Mouse (Mus musculus) kidney, embryonic 15.5 days (tissue): ENCODE measurements around the gene Usp8. TPM values are rescaled to one million over a fixed set of nuclear protein-coding genes. Genes with fewer than 3 reads are reported as not detected.

Experiments
- ATAC-seq: fragments of 200-750 bp; cut with Nextera tagmentation; replicated peaks from 2 replicates; pipeline ENCODE4 v1.8.0; 2017; ENCODE audit warnings: moderate TSS enrichment; ENCODE audit not compliant: low FRiP score
- H3K27ac ChIP-seq: fragments of 300-500 bp; sonication (generic); 2 replicates; pipeline ENCODE4 v1.5.1; 2015; ENCODE audit warnings: mild to moderate bottlenecking, inconsistent platforms
- H3K27me3 ChIP-seq: fragments of 300-500 bp; sonication (generic); 2 replicates; pipeline ENCODE4 v1.6.1; 2015; ENCODE audit warnings: inconsistent platforms
- H3K36me3 ChIP-seq: fragments of 300-500 bp; sonication (generic); 2 replicates; pipeline ENCODE4 v1.6.1; 2015; ENCODE audit warnings: inconsistent platforms
- H3K4me1 ChIP-seq: fragments of 300-500 bp; sonication (generic); 2 replicates; pipeline ENCODE4 v1.6.1; 2015; ENCODE audit warnings: inconsistent platforms
- H3K4me2 ChIP-seq: fragments of 300-500 bp; sonication (generic); 2 replicates; pipeline ENCODE4 v1.6.1; 2015; ENCODE audit warnings: moderate library complexity, mild to moderate bottlenecking, inconsistent platforms
- H3K4me3 ChIP-seq: fragments of 300-500 bp; sonication (generic); replicated peaks from 2 replicates; pipeline ENCODE4 v1.5.1; 2015; ENCODE audit warnings: mild to moderate bottlenecking, inconsistent platforms
- H3K9ac ChIP-seq: fragments of 300-500 bp; sonication (generic); 2 replicates; pipeline ENCODE4 v1.6.1; 2015; ENCODE audit warnings: mild to moderate bottlenecking, inconsistent platforms
- H3K9me3 ChIP-seq: fragments of 300-500 bp; sonication (generic); replicated peaks from 2 replicates; pipeline ENCODE4 v1.6.1; 2016; ENCODE audit warnings: inconsistent platforms
- WGBS: fragments of 180-500 bp; shearing (Covaris S2); methylation state at CpG from one replicate; pipeline ENCODE4 v1.1.7; 2015; ENCODE audit warnings: mixed read lengths; 5-methylcytosine and 5-hydroxymethylcytosine counted together
- polyA plus RNA-seq: library from polyadenylated mRNA; unstranded; fragments of >200 nt; fragmentation: Nextera tagmentation; extraction: Ambion mirVana; gene quantifications from 2 replicates; pipeline ENCODE4 v1.2.1, GENCODE M21; 2015

Gene Usp8
- polyA plus RNA-seq, 1 experiment from 2014 or later, result 43.6 TPM

DNA sequence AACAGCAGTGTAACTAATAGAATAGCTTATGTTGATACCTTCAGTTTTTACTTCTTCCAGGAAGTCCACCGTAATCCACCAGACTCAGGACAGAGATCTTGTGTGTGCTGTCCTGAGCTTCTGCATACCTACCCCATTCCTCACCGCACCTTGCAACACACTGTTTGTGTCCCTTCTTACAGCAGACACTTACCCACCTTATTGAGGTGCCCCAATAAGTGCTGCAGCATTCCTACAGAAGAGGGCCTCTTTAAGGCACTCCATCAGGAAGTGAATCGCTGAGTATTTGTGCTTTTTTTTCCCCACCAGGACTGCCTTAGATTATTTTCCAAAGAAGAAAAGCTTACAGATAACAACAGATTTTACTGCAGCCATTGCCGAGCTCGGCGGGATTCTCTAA lies 48.5 kb downstream of the Usp8 start:
- H3K27me3 ChIP-seq, result no peaks in the 10 kb centered on the region
- H3K9ac ChIP-seq, result no peak overlapping the region
- H3K27ac ChIP-seq, result no peak overlapping the region
- ATAC-seq, result no peak
- H3K4me1 ChIP-seq, result no peaks in the 10 kb centered on the region
- no peak overlapping the region for H3K4me3 ChIP-seq
- peaks cover 94% of the 10 kb centered on the region for H3K36me3 ChIP-seq
- no peak overlapping the region for H3K4me2 ChIP-seq
- H3K9me3 ChIP-seq, result no peaks in the 10 kb centered on the region
- WGBS, result 93% methylated on average over 6 of the region's 6 CpGs

DNA sequence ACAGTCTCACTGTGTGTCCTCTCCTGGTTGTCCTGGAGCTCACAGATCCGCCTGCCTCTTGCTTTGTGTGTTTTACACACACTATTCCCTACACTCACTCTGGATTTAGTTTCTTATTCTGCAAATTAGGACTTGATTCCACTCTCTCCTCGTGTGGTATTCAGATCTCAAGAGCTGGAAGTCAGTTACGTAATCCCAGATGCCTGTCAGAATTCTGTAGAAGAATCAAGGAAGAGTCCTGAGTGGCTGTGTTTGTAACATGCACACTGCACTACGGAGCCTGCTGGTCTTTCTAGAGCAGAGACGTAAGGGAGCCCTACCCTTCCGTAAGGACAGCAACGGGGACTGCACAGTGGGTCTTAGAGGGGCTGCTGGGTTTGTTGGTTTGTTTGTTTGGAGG lies 52.2 kb downstream of the Usp8 start:
- H3K36me3 ChIP-seq, result peaks cover 97% of the 10 kb centered on the region
- H3K4me2 ChIP-seq, result no peak overlapping the region
- H3K4me3 ChIP-seq, result no peak overlapping the region
- no peak for ATAC-seq
- no peak overlapping the region for H3K27ac ChIP-seq
- no peaks in the 10 kb centered on the region for H3K4me1 ChIP-seq
- 94% methylated on average over 7 of the region's 7 CpGs for WGBS
- no peaks in the 10 kb centered on the region for H3K27me3 ChIP-seq
- no peak overlapping the region for H3K9ac ChIP-seq
- no peaks in the 10 kb centered on the region for H3K9me3 ChIP-seq

DNA sequence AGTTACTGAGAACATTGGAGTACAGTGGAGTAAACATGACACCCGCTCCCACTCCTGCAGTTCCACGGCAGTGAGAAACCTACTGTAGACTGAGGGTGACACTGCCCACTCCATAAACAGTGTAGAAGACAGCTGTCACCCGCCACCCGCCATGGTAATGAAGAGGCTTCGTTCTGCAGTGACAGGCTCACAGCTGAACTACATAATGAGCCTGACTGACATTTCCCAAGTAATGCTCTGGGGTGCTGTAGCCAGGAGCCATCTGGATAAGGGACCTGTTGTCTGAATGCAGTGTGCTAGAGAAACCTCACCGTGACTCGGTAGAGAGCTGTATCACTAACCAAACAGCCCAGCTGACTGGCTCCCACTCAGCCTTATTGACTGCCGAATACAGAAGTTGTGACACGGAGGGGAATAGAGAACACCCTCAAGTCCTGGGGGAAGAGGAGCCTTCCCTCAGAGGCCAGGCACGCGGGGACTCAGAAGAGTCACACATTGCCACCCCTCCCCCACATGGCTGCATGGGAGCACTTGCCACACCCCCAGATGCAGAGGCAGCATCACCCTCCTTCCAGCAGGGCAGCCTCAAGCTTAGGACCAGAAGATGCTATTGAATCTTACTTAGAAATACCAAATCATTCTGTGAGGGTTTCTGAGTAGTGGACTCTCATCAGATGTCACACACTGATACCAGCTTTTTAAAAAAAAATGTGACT lies 58.9 kb downstream of the Usp8 start:
- Histone ChIP-seq H3K4me1 (peaks cover 5% of the 10 kb centered on the region; the same call in 1 of the 2 replicates), H3K27ac (no peak overlapping the region), H3K9ac (no peak overlapping the region), H3K4me3 (no peak overlapping the region), H3K36me3 (peaks cover 30% of the 10 kb centered on the region), H3K4me2 (no peak overlapping the region), H3K9me3 (no peaks in the 10 kb centered on the region), H3K27me3 (no peaks in the 10 kb centered on the region)
- WGBS, result 34% methylated on average over 11 of the region's 11 CpGs
- ATAC-seq, result peak; percentile 41; the same call in 1 of the 2 replicates

DNA sequence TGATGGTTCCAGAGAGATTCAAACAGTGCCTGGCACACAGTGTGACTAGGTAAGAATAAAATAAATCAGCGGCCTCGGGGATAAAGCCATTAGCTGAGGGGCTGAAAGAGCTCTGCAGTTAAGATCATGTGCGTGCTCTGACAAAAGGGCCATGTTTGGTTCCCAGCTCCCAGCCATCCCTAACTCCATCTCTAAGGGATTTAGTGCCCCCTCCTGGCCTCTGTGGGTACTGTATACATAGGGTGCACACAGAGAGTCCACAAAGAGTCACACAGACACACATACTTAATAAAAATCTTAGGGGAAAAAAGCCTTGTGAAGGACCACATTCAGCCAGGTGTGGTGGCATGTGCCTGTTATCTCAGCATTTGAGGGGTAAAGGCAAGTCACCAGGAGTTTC lies 60.5 kb downstream of the Usp8 start:
- Histone ChIP-seq H3K4me1 (peaks cover 5% of the 10 kb centered on the region; the same call in 1 of the 2 replicates), H3K9ac (no peak overlapping the region), H3K27me3 (no peaks in the 10 kb centered on the region), H3K36me3 (peaks cover 14% of the 10 kb centered on the region), H3K27ac (no peak overlapping the region), H3K9me3 (no peaks in the 10 kb centered on the region), H3K4me2 (no peak overlapping the region), H3K4me3 (no peak overlapping the region)
- ATAC-seq, result no peak
- WGBS, result 93% methylated on average over 3 of the region's 3 CpGs

DNA sequence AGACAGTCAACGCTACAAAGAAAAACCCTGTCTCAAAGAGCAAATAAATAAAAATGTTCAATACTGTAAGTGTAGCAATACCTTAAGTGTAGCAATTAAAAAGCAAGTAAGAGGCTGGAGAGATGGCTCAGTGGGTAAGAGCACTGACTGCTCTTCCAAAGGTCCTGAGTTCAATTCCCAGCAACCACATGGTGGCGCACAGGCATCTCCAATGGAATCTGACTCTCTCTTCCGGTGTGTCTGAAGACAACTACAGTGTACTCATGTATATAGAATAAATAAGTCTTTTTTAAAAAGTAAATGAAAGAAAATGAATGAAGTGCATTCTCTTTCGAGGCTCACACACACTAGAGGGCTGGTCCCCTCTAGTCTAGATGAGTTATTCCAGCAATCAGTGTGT lies 61.1 kb downstream of the Usp8 start:
- H3K27me3 ChIP-seq, result no peaks in the 10 kb centered on the region
- no peak overlapping the region for H3K9ac ChIP-seq
- peaks cover 8% of the 10 kb centered on the region for H3K36me3 ChIP-seq
- H3K4me2 ChIP-seq, result no peak overlapping the region
- H3K4me1 ChIP-seq, result peaks cover 5% of the 10 kb centered on the region; the same call in 1 of the 2 replicates
- no peaks in the 10 kb centered on the region for H3K9me3 ChIP-seq
- no peak overlapping the region for H3K4me3 ChIP-seq
- 69% methylated on average over 4 of the region's 4 CpGs for WGBS
- ATAC-seq, result no peak
- no peak overlapping the region for H3K27ac ChIP-seq

DNA sequence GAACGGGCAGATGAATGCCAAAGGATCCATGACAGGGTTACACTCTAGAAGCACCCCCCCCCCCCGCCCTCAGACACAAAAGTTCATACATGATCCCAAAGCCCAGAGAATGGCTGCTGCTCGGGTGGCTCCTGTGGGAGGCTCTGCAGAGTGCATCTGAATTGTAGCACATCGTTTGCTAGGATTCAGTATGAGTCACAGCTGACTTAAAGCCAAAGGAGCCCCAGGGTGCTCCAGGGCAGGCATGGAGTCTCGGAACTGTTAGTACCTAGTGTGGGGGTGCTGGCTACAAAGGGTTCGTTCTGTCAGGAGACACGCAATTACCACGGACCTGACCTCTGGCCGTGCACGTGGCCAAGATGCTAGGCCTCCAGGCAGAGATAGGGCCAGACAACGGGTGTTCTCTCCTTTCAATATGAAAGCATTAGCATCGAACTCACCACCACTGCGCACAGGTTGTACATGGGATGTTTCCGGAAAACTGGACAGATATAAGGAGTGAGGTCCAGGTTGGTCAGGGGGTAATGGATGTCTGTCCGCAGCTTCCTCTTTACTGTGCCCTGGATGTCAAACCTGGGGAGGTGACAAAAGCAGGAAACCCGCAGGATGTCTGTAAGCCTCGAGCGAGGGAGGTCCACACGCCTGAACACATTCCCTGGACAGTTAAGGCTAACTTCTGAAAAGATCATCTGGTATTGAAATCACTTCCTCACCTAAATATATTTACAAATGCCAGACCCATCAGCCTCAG lies 62.5 kb downstream of the Usp8 start:
- H3K4me3 ChIP-seq, result no peak overlapping the region
- peaks cover 5% of the 10 kb centered on the region; the same call in 1 of the 2 replicates for H3K4me1 ChIP-seq
- no peak overlapping the region for H3K9ac ChIP-seq
- no peaks in the 10 kb centered on the region for H3K36me3 ChIP-seq
- H3K27me3 ChIP-seq, result no peaks in the 10 kb centered on the region
- no peak overlapping the region for H3K4me2 ChIP-seq
- 69% methylated on average over 19 of the region's 19 CpGs for WGBS
- no peak overlapping the region for H3K27ac ChIP-seq
- ATAC-seq, result no peak
- no peaks in the 10 kb centered on the region for H3K9me3 ChIP-seq

DNA sequence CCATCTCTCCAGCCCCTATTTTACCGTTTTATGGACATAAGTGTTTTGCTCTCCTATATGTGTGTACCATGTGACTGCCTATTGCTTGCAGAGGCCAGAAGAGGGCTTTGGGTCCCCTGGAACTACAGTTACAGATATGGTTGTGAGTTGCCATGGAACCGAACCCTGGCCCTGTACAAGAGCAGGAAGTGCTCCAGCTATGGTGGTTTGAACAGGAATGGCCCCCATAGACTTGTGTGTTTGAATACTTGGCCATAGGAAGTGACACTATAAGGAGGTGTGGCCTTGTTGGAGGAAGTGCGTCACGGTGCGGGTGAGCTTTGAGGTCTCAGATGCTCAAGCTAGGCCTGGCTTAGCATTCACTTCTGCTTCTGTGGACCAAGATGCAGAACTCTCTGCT lies 65.1 kb downstream of the Usp8 start:
- H3K9ac ChIP-seq, result no peak overlapping the region
- no peaks in the 10 kb centered on the region for H3K9me3 ChIP-seq
- no peak overlapping the region for H3K4me2 ChIP-seq
- H3K27me3 ChIP-seq, result no peaks in the 10 kb centered on the region
- no peaks in the 10 kb centered on the region for H3K4me1 ChIP-seq
- ATAC-seq, result no peak
- no peaks in the 10 kb centered on the region for H3K36me3 ChIP-seq
- no peak overlapping the region for H3K4me3 ChIP-seq
- no peak overlapping the region for H3K27ac ChIP-seq
- 95% methylated on average over 5 of the region's 5 CpGs for WGBS

DNA sequence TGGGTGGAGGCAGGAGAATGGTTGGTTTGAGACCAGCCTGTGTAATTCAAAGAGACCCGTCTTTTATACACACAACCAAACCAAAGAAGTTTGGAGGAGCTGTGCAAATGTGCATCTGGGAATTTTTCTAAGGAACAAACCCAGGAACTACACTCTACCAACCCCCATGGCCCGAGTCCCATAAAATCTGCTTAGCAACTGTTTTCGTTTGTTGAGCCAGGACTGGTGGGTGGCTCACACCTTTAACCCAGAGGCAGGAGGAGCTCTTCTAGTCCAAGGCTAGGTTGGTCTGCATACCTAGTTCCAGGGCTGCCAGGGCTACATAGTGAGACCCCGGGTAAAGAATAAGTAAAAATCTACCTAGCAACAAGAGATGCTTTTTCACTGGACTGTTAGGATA lies 68.8 kb downstream of the Usp8 start:
- 47% methylated on average over 4 of the region's 4 CpGs for WGBS
- H3K4me2 ChIP-seq, result no peak overlapping the region
- no peak overlapping the region for H3K4me3 ChIP-seq
- H3K27ac ChIP-seq, result no peak overlapping the region
- H3K27me3 ChIP-seq, result no peaks in the 10 kb centered on the region
- no peak for ATAC-seq
- H3K4me1 ChIP-seq, result no peaks in the 10 kb centered on the region
- H3K9me3 ChIP-seq, result no peaks in the 10 kb centered on the region
- no peak overlapping the region for H3K9ac ChIP-seq
- no peaks in the 10 kb centered on the region for H3K36me3 ChIP-seq

DNA sequence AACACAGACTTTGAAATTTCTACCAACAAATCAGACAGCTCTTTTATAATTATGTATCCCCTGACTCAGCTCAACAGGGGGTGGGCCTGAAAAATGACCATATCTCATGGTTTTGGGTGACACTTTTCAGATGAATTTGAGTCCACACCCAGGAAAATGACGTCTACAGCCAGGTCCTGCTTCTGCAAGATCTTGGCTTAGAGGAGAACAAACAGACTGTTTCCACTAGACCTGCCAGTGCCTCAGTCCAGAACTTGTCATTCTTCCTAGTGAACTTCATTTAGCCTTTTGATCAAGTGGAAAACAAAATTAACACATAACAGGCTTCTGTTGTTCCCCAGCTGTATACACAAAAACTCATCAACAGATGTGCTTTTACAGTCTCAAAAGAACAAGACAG lies 69.3 kb downstream of the Usp8 start:
- no peak for ATAC-seq
- no peak overlapping the region for H3K27ac ChIP-seq
- H3K36me3 ChIP-seq, result no peaks in the 10 kb centered on the region
- no peaks in the 10 kb centered on the region for H3K9me3 ChIP-seq
- 56% methylated on average over 1 of the region's 1 CpGs for WGBS
- H3K9ac ChIP-seq, result no peak overlapping the region
- no peak overlapping the region for H3K4me3 ChIP-seq
- no peaks in the 10 kb centered on the region for H3K27me3 ChIP-seq
- H3K4me2 ChIP-seq, result no peak overlapping the region
- no peaks in the 10 kb centered on the region for H3K4me1 ChIP-seq

DNA sequence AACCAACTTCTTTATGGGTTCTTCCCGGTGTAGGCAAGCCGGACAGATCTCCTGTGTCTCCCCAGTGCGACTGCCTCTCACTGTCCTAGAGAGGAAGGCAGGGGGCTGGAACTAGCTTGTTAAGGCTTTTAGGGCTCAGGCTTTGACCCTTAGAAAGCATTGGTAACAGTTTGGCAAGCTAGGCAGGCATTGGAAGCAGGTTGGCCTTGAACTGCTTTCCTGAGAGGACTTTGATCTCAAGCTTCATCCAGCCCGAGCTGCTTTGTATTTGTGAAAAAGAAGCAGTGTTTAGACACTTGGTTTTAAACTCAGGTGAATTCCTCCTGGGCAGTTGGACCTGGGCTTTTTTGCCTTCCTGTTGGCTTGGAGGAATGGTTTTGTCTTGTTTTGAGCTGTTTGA lies 71.7 kb downstream of the Usp8 start:
- no peaks in the 10 kb centered on the region for H3K27me3 ChIP-seq
- no peaks in the 10 kb centered on the region for H3K4me1 ChIP-seq
- H3K9me3 ChIP-seq, result no peaks in the 10 kb centered on the region
- no peak overlapping the region for H3K27ac ChIP-seq
- H3K36me3 ChIP-seq, result no peaks in the 10 kb centered on the region
- no peak overlapping the region for H3K9ac ChIP-seq
- no peak overlapping the region for H3K4me2 ChIP-seq
- 80% methylated on average over 4 of the region's 4 CpGs for WGBS
- no peak for ATAC-seq
- no peak overlapping the region for H3K4me3 ChIP-seq

DNA sequence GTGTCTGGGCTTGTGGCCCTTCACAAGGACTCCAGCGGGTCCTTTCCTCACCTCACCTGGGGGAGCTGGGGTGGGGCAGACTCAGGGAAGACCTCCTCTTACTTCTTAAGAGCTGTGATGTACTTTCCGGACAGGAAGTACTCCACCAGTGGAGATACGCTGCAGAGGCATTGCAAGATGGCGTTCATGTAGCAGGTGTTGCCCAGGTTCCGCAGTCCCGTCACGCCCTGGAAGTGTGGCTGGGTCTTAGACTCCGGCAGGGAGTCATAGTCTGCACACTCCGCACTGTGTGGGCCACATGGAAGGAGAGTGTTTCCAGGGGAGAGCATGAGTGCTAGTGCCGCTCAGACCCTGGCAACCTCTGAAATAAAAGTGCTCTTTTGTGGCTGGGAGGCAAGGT lies 73.2 kb downstream of the Usp8 start:
- H3K4me3 ChIP-seq, result no peak overlapping the region
- H3K9ac ChIP-seq, result no peak overlapping the region
- WGBS, result 91% methylated on average over 10 of the region's 10 CpGs
- ATAC-seq, result no peak
- no peak overlapping the region for H3K4me2 ChIP-seq
- H3K4me1 ChIP-seq, result no peaks in the 10 kb centered on the region
- H3K27ac ChIP-seq, result no peak overlapping the region
- H3K9me3 ChIP-seq, result no peaks in the 10 kb centered on the region
- no peaks in the 10 kb centered on the region for H3K36me3 ChIP-seq
- H3K27me3 ChIP-seq, result no peaks in the 10 kb centered on the region

DNA sequence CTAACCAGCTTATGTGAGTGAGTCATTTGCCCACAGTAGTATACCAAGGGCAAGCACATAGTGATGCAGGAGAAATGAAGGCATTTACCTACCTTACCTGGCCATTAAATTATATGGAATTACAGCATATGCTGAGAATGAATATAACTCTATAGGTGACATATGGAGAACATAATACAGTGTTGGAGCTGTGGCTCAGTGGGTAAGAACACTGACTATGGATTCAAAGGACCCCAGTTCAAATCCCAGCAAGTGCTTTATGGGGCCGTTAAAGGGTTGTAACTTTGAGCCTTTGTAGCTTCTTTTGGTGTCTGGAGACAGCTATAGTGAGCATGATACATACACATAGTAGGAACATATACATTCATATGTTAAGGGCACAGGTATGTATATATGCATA lies 74.3 kb downstream of the Usp8 start:
- Histone ChIP-seq H3K27me3 (no peaks in the 10 kb centered on the region), H3K4me3 (no peak overlapping the region), H3K27ac (no peak overlapping the region), H3K36me3 (no peaks in the 10 kb centered on the region), H3K4me2 (no peak overlapping the region), H3K9ac (no peak overlapping the region), H3K9me3 (no peaks in the 10 kb centered on the region), H3K4me1 (no peaks in the 10 kb centered on the region)
- WGBS, result 88% methylated on average over 1 of the region's 1 CpGs
- no peak for ATAC-seq
